Mouse (Mus musculus) G1E (cell line): ENCODE measurements around the gene Kpna2.

Source experiments
- CTCF ChIP-seq: IDR thresholded peaks from 2 replicates; pipeline ENCODE4 v1.5.1; 2012; ENCODE audit warnings: low read depth, low read length, inconsistent platforms, mixed read lengths
- TAL1 ChIP-seq: conservative IDR thresholded peaks from 2 replicates; pipeline ENCODE4 v1.6.1; 2012; ENCODE audit warnings: low read depth, low read length, inconsistent platforms, mixed read lengths

DNA sequence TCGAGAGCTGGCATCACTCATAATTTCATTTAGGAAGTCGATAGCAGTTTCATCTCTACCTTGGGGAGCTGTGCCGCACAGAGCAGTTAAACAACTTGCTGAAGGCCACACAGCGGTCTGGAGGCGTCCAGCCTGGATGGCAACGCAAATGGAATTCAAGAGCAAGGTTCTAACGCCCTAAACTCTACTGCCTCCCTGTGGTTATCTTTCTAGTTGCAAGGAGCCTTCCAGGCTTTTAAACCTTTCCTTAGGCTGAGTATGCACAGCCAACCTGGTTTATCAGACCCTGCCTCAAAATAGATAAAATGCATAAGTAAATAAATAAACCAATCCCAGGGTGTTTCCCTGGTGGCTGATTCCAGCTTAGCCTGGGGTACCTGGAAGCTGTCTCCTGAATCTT is 18.9 kb downstream of the Kpna2 start:
- TF ChIP-seq CTCF = peak; percentile 38; the same call in 1 of the 2 replicates
- TF ChIP-seq TAL1 = no peak
